Mouse (Mus musculus) midbrain, postnatal 0 days (tissue): ENCODE measurements at regions not wholly inside any gene's neighbourhood (a gene's known extent, or its start where the extent isn't known, plus 50 kb on each side); places are given as distances from the start of the nearest gene placed in this dataset.

ENCODE experiments used
- ATAC-seq: fragments of 200-750 bp; cut with Nextera tagmentation; 2 replicates; pipeline ENCODE4 v1.8.0; 2017; ENCODE audit warnings: moderate number of reproducible peaks, mild to moderate bottlenecking, moderate TSS enrichment, moderate library complexity; ENCODE audit not compliant: low FRiP score
- DNase-seq: peaks from one replicate; pipeline ENCODE4 v3.0.0-alpha.2; 2015; ENCODE audit warnings: low spot score
- H3K27ac ChIP-seq: fragments of 300-500 bp; sonication (generic); 2 replicates; pipeline ENCODE4 v1.5.1; 2014; ENCODE audit warnings: low read depth, mild to moderate bottlenecking, low read length, mixed read lengths
- H3K27me3 ChIP-seq: fragments of 300-500 bp; sonication (generic); 2 replicates; pipeline ENCODE4 v1.6.1; 2014; ENCODE audit warnings: low read length, control low read depth, mixed read lengths; ENCODE audit not compliant: insufficient read depth
- H3K36me3 ChIP-seq: fragments of 300-500 bp; sonication (generic); 2 replicates; pipeline ENCODE4 v1.6.1; 2014; ENCODE audit warnings: low read length, control low read depth, mixed read lengths; ENCODE audit not compliant: insufficient read depth
- H3K4me1 ChIP-seq: fragments of 300-500 bp; sonication (generic); 2 replicates; pipeline ENCODE4 v1.6.1; 2014; ENCODE audit warnings: mild to moderate bottlenecking, control low read depth, antibody characterized with exemption, low read length, mixed read lengths; ENCODE audit not compliant: insufficient read depth
- H3K4me2 ChIP-seq: fragments of 300-500 bp; sonication (generic); 2 replicates; pipeline ENCODE4 v1.6.1; 2014; ENCODE audit warnings: low read depth, mild to moderate bottlenecking, low read length, mixed read lengths; ENCODE audit not compliant: poor library complexity, severe bottlenecking
- H3K4me3 ChIP-seq: fragments of 300-500 bp; sonication (generic); 2 replicates; pipeline ENCODE4 v1.5.1; 2014; ENCODE audit warnings: low read depth, mild to moderate bottlenecking, low read length, moderate library complexity
- H3K9ac ChIP-seq: fragments of 300-500 bp; sonication (generic); replicated peaks from 2 replicates; pipeline ENCODE4 v1.6.1; 2014; ENCODE audit warnings: mild to moderate bottlenecking, low read length, moderate library complexity, mixed read lengths; ENCODE audit not compliant: poor library complexity, severe bottlenecking
- H3K9me3 ChIP-seq: fragments of 300-500 bp; sonication (generic); 2 replicates; pipeline ENCODE4 v1.6.1; 2016; ENCODE audit warnings: low read length, control low read depth
- CTCF ChIP-seq: IDR thresholded peaks from 2 replicates; pipeline ENCODE4 v1.5.1; 2016; ENCODE audit warnings: antibody characterized with exemption, mild to moderate bottlenecking
- WGBS: fragments of 180-500 bp; shearing (Covaris S2); extraction: QIAGEN DNeasy Blood & Tissue Kit; methylation state at CpG from one replicate; pipeline ENCODE4 v1.1.7; 2014; 5-methylcytosine and 5-hydroxymethylcytosine counted together

GRCm38 (mm10) chr15:8802058-8802457, 91.5 kb upstream of the Slc1a3 start:
- ATAC-seq (no peak), DNase-seq (no peak)
- 63% methylated on average over 7 of the region's 7 CpGs for WGBS
- Histone ChIP-seq H3K4me2 (no peak overlapping the region), H3K9me3 (no peaks in the 10 kb centered on the region), H3K9ac (no peak overlapping the region), H3K27me3 (no peaks in the 10 kb centered on the region), H3K36me3 (no peaks in the 10 kb centered on the region), H3K4me1 (no peaks in the 10 kb centered on the region), H3K27ac (no peak overlapping the region), H3K4me3 (no peak overlapping the region)
- TF ChIP-seq CTCF: no peak

- Histone ChIP-seq H3K4me1 (no peaks in the 10 kb centered on the region), H3K9ac (no peak overlapping the region), H3K4me3 (no peak overlapping the region), H3K27me3 (no peaks in the 10 kb centered on the region), H3K36me3 (no peaks in the 10 kb centered on the region), H3K9me3 (no peaks in the 10 kb centered on the region), H3K4me2 (no peak overlapping the region), H3K27ac (no peak overlapping the region)
- DNase-seq (no peak), ATAC-seq (no peak)
- peak; percentile 46 for TF ChIP-seq CTCF
- WGBS: 100% methylated on average over 1 of the region's 1 CpGs
Observed at GRCm38 (mm10) chr15:8797015-8797414, 86.5 kb upstream of the Slc1a3 start.

- peak; percentile 51 for DNase-seq
Observed at GRCm38 (mm10) chr15:8792106-8792505, 81.5 kb upstream of the Slc1a3 start.

GRCm38 (mm10) chr15:8789924-8790323, 79.4 kb upstream of the Slc1a3 start:
- Histone ChIP-seq H3K27me3 (no peaks in the 10 kb centered on the region), H3K36me3 (no peaks in the 10 kb centered on the region), H3K9ac (no peak overlapping the region), H3K4me1 (no peaks in the 10 kb centered on the region), H3K4me2 (no peak overlapping the region), H3K9me3 (no peaks in the 10 kb centered on the region), H3K27ac (no peak overlapping the region), H3K4me3 (no peak overlapping the region)
- no peak for DNase-seq
- no peak for ATAC-seq
- TF ChIP-seq CTCF: no peak

More at GRCm38 (mm10) chr15:8792106-8792505, 81.5 kb upstream of the Slc1a3 start:
- H3K4me3 ChIP-seq: no peak overlapping the region
- no peaks in the 10 kb centered on the region for H3K9me3 ChIP-seq
- TF ChIP-seq CTCF: no peak
- H3K27me3 ChIP-seq: no peaks in the 10 kb centered on the region
- H3K9ac ChIP-seq: no peak overlapping the region
- H3K27ac ChIP-seq: no peak overlapping the region
- no peak overlapping the region for H3K4me2 ChIP-seq
- H3K4me1 ChIP-seq: no peaks in the 10 kb centered on the region
- ATAC-seq: no peak
- H3K36me3 ChIP-seq: no peaks in the 10 kb centered on the region
- 79% methylated on average over 2 of the region's 2 CpGs for WGBS

- no peak for ATAC-seq
- Histone ChIP-seq H3K4me3 (no peak overlapping the region), H3K9me3 (no peaks in the 10 kb centered on the region), H3K27me3 (no peaks in the 10 kb centered on the region), H3K36me3 (no peaks in the 10 kb centered on the region), H3K27ac (no peak overlapping the region), H3K4me2 (no peak overlapping the region), H3K4me1 (no peaks in the 10 kb centered on the region), H3K9ac (no peak overlapping the region)
- no peak for TF ChIP-seq CTCF
- peak; percentile 31 for DNase-seq
- WGBS: 33% methylated on average over 6 of the region's 6 CpGs
Observed at GRCm38 (mm10) chr15:8789000-8789399, 78.4 kb upstream of the Slc1a3 start.

GRCm38 (mm10) chr15:8785537-8785936, 75.0 kb upstream of the Slc1a3 start:
- Histone ChIP-seq H3K9ac (no peak overlapping the region), H3K27me3 (no peaks in the 10 kb centered on the region)
- no peak for ATAC-seq

More at GRCm38 (mm10) chr15:8785537-8785936, 75.0 kb upstream of the Slc1a3 start:
- peak; percentile 57 for DNase-seq
- Histone ChIP-seq H3K4me3 (no peak overlapping the region), H3K36me3 (no peaks in the 10 kb centered on the region), H3K27ac (no peak overlapping the region), H3K4me2 (no peak overlapping the region), H3K9me3 (no peaks in the 10 kb centered on the region), H3K4me1 (no peaks in the 10 kb centered on the region)
- WGBS: 47% methylated on average over 6 of the region's 6 CpGs
- TF ChIP-seq CTCF: no peak
